In the genomic region with DNA sequence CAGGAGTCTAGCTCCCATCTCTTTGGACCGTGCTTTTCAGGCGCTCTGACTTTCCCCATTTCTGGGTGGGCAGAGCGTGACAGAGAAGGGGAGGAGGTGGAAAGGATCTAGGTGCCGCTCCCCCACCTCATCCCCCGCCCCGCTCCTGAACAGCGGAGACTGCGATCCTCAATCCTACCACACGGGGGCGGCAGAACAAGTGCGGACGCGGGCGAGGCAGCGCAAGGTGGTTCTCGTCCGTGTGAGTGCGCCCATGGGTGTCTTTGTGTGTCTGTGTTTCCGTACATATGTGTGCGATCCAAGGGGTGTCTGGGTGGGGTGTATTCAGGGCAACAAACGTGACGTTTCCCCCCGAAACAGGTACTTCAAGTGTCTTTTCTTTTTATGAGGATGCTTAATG, we compare ENCODE assay signal across 9 mouse cellular contexts. TPM values are rescaled to one million over a fixed set of nuclear protein-coding genes. Genes with fewer than 3 reads are reported as not detected.
DNase-seq lines count a peak whose midpoint lies in the region; ATAC-seq and TF ChIP-seq lines count a peak whose summit lies in the region.
"Had no signal": no experiment of that assay in that cellular context is flagged by ENCODE, and none has a peak within 500 bp of the region (broad histone marks: within the 10 kb centered on the region; RNA-seq: fewer than 3 reads in every experiment).

No protein-coding gene starts in this region.

- no peaks in the 10 kb centered on the region for H3K36me3 ChIP-seq in kidney, adult 2 months (ENCODE audit: control insufficient read depth, insufficient read depth, low read length)
- no peaks in the 10 kb centered on the region for H3K36me3 ChIP-seq in liver, embryonic 11.5 days (ENCODE audit: control insufficient read depth, insufficient read depth, low read length)
- H3K36me3 ChIP-seq in splenic B cell, adult 2 months (ENCODE audit: control insufficient read depth, insufficient read depth, low read length, poor library complexity, severe bottlenecking) = no peaks in the 10 kb centered on the region
- H3K36me3 ChIP-seq: embryonic facial prominence, embryonic 15.5 days had no signal

- peak; percentile 83 for TF ChIP-seq CTCF in kidney, adult 2 months (conservative IDR thresholded peaks at IDR 0.05; ENCODE audit: insufficient read depth, insufficient read length, low read depth, low read length)

- no peaks in the 10 kb centered on the region for H3K4me1 ChIP-seq in kidney, adult 2 months (ENCODE audit: control insufficient read depth, insufficient read depth, low read length)
- 0 out of 2 replicates have a peak, but pooled peaks cover 3% of the 10 kb centered on the region for H3K4me1 ChIP-seq in liver, embryonic 11.5 days (replicated peaks; ENCODE audit: control insufficient read depth, insufficient read depth, low read length)

- no peak for TF ChIP-seq POLR2A in kidney, adult 2 months (IDR thresholded peaks at IDR 0.05; ENCODE audit: low read depth, low read length)

- intact Hi-C loops in gastrocnemius, postnatal 36 days (cut with DNase I) = loop anchor here (1.0 to 5.0 kb wide), 2 partner anchors 37 to 82 kb away; no protein-coding TSS in a partner anchor

- H3K4me3 ChIP-seq in kidney, adult 2 months (ENCODE audit: insufficient read depth, low read depth, low read length) = no peak overlapping the region
- no peak overlapping the region for H3K4me3 ChIP-seq in liver, embryonic 11.5 days (ENCODE audit: low read depth, low read length)
- H3K4me3 ChIP-seq: embryonic facial prominence, embryonic 15.5 days had no signal

- under 1% methylated on average over 23 of the region's 23 CpGs for WGBS in kidney, adult 2 months
- under 1% methylated on average over 23 of the region's 23 CpGs for WGBS in liver, embryonic 11.5 days

- no peak overlapping the region; the same call in 1 of the 2 replicates for H3K4me2 ChIP-seq in liver, embryonic 11.5 days
- H3K4me2 ChIP-seq: embryonic facial prominence, embryonic 15.5 days had no signal

- no peak overlapping the region for H3K27ac ChIP-seq in kidney, adult 2 months (ENCODE audit: insufficient read depth, low read depth, low read length)
- H3K27ac ChIP-seq in liver, embryonic 11.5 days (ENCODE audit: low read depth, low read length) = no peak overlapping the region
- H3K27ac ChIP-seq: embryonic facial prominence, embryonic 15.5 days had no signal

- H3K27me3 ChIP-seq in kidney, adult 2 months (replicated peaks; ENCODE audit: control insufficient read depth, insufficient read depth, low read length) = no peaks in the 10 kb centered on the region; the same call in 1 of the 2 replicates
- H3K27me3 ChIP-seq in liver, embryonic 11.5 days (replicated peaks; ENCODE audit: control insufficient read depth, insufficient read depth, low read length) = peaks cover 62% of the 10 kb centered on the region
- no peaks in the 10 kb centered on the region; the same call in 1 of the 2 replicates for H3K27me3 ChIP-seq in splenic B cell, adult 2 months (ENCODE audit: control insufficient read depth, insufficient read depth, low read length, poor library complexity, severe bottlenecking)

- no peak overlapping the region for H3K9ac ChIP-seq in liver, embryonic 11.5 days (ENCODE audit: low read depth, low read length)
- H3K9ac ChIP-seq: embryonic facial prominence, embryonic 15.5 days had no signal

- H3K9me3 ChIP-seq in liver, embryonic 11.5 days (ENCODE audit: control insufficient read depth, low read length) = no peaks in the 10 kb centered on the region
- H3K9me3 ChIP-seq: embryonic facial prominence, embryonic 15.5 days had no signal

- DNase-seq in A20 (ENCODE audit: low read depth, low spot score) = peak; percentile 72
- peak; percentile 85 to 87 for DNase-seq in adrenal gland, adult 18-20 months (ENCODE audit: low spot score in 2 of 2)
- peak; percentile 81 for DNase-seq in embryo, embryonic 10.5 days (ENCODE audit: low spot score)
- DNase-seq in gastrocnemius, postnatal 36 days = peak; percentile 65 to 67
- DNase-seq in kidney, adult 2 months = peak; percentile 69
- DNase-seq in liver, embryonic 11.5 days (ENCODE audit: low spot score) = peak; percentile 76
- DNase-seq in naive thymus-derived CD4-positive, alpha-beta T cell, adult 2 months (ENCODE audit: low read depth) = peak; percentile 88
- peak; percentile 85 for DNase-seq in splenic B cell, adult 2 months (ENCODE audit: low read depth, low spot score)

- ATAC-seq in liver, embryonic 11.5 days (replicated peaks; ENCODE audit: low FRiP score) = no peak

RNA-seq across cellular contexts. Expression of a gene that starts 1.1 kb away (rescaled TPM):
- total RNA-seq in adrenal gland, adult 18-20 months (2021) = 10 to 100 TPM; 12.8 to 15.6 TPM
- not detected for total RNA-seq in gastrocnemius, postnatal 36 days (2021)
- 0.03 and 0.08 TPM in 2 replicates for polyA plus RNA-seq in kidney, adult 2 months (2012; rRNA removed)
- polyA plus RNA-seq in liver, embryonic 11.5 days (2014; fragmentation: Nextera tagmentation; extraction: Ambion mirVana) = 0.07 TPM in 1 of 2 replicates, not detected in the other

RNA-seq across cellular contexts. Expression of a gene that starts 20.8 kb away (rescaled TPM):
- 10 to 100 TPM; 90.6 to 96.8 TPM for total RNA-seq in adrenal gland, adult 18-20 months (2021)
- total RNA-seq in gastrocnemius, postnatal 36 days (2021) = 10 to 100 TPM; 14.6 to 16.8 TPM
- 57.7 and 67.0 TPM in 2 replicates for polyA plus RNA-seq in kidney, adult 2 months (2012; rRNA removed)
- polyA plus RNA-seq in liver, embryonic 11.5 days (2014; fragmentation: Nextera tagmentation; extraction: Ambion mirVana) = 163 and 175 TPM in 2 replicates

RNA-seq across cellular contexts. Expression of a gene that starts 37.3 kb away (rescaled TPM):
- 10 to 100 TPM; 87.2 to 93.5 TPM for total RNA-seq in adrenal gland, adult 18-20 months (2021)
- 10 to 100 TPM; 58.3 to 63.2 TPM for total RNA-seq in gastrocnemius, postnatal 36 days (2021)
- polyA plus RNA-seq in kidney, adult 2 months (2012; rRNA removed) = 99.7 and 105 TPM in 2 replicates
- polyA plus RNA-seq in liver, embryonic 11.5 days (2014; fragmentation: Nextera tagmentation; extraction: Ambion mirVana) = 93.8 and 97.2 TPM in 2 replicates

RNA-seq across cellular contexts. Expression of a gene that starts 38.3 kb away (rescaled TPM):
- 10 to 100 TPM; 68.7 to 72.3 TPM for total RNA-seq in adrenal gland, adult 18-20 months (2021)
- 10 to 100 TPM; 19.5 to 22.2 TPM for total RNA-seq in gastrocnemius, postnatal 36 days (2021)
- polyA plus RNA-seq in kidney, adult 2 months (2012; rRNA removed) = 44.0 and 46.9 TPM in 2 replicates
- 28.7 and 29.2 TPM in 2 replicates for polyA plus RNA-seq in liver, embryonic 11.5 days (2014; fragmentation: Nextera tagmentation; extraction: Ambion mirVana)

RNA-seq across cellular contexts. Expression of a gene that starts 46.9 kb away (rescaled TPM):
- total RNA-seq in adrenal gland, adult 18-20 months (2021) = 10 to 100 TPM in 1 of 2 experiments, 1 to 10 TPM in 1; 3.3 to 17.1 TPM
- 1 to 10 TPM; 2.8 to 7.5 TPM for total RNA-seq in gastrocnemius, postnatal 36 days (2021)
- 1.1 and 2.1 TPM in 2 replicates for polyA plus RNA-seq in kidney, adult 2 months (2012; rRNA removed)
- polyA plus RNA-seq in liver, embryonic 11.5 days (2014; fragmentation: Nextera tagmentation; extraction: Ambion mirVana) = 0.09 and 0.15 TPM in 2 replicates

Comparison
In these comparisons a context has a peak if more than half of its experiments do, and no peak if none do; other contexts are left out.
1. RNA of a gene that starts 1.1 kb away (total RNA-seq): 12.8 to 15.6 TPM in adrenal gland, adult 18-20 months; not detected in gastrocnemius, postnatal 36 days; every median in the first group is over 10 times any median in the second.
2. RNA of a gene that starts 20.8 kb away (total RNA-seq): 90.6 to 96.8 TPM in adrenal gland, adult 18-20 months; 14.6 to 16.8 TPM in gastrocnemius, postnatal 36 days; every median in the first group is over 4 times any median in the second.
3. Peak in every context shown above with its lines, with median percentiles within 50 percentile points of each other: DNase-seq.